Mouse (Mus musculus): Measurements from ENCODE around the gene Sergef. TPM values are rescaled to one million over a fixed set of nuclear protein-coding genes. Genes with fewer than 3 reads are reported as not detected.
A peak's percentile ranks its signal among the peaks of the same experiment; 100 is the strongest.

Gene Sergef
- total RNA-seq, 2 experiments from 2014 or later, result 49.3 to 53.4 TPM

DNA sequence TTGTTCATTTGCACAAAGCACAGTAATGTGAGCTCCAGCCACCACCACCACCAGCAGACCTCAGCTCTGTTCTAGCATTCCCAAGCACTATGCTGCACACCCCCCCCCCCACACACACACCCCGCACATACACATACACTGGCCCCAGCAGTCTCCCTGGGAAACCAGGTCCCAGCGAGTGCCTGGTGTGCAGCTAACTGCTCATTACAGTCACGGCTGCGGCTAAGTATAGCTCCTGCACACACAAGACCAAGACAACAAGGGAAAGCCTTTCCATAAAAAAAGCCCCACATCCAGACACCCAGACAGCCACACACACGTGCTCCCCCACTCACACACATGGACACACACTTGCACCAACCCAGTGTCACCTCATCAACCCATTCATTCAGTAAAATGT is 226.8 kb downstream of the Sergef start:
- DNase-seq (ENCODE audit: low spot score in 2 of 2), result no peak

DNA sequence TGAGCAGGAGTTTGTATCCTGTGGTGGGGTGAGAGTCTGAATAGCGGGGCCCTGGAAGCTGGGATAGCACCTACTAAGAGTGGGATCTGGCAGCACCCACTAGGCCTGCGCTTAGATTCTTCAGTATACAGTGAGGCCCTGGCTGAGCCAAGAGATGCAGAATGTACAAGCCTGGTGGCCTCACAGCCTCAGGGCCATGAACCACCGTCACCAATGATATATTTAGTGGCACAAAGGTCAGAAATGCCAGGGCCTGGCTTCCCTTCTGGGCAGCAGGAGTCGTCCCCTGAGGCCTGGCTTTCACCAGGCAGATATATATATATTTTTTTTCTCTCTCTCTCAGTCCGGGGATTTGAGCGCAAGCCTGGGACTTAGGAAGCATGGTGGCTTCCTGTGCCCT is 228.9 kb downstream of the Sergef start:
- no peak for DNase-seq (ENCODE audit: low spot score in 2 of 2)

DNA sequence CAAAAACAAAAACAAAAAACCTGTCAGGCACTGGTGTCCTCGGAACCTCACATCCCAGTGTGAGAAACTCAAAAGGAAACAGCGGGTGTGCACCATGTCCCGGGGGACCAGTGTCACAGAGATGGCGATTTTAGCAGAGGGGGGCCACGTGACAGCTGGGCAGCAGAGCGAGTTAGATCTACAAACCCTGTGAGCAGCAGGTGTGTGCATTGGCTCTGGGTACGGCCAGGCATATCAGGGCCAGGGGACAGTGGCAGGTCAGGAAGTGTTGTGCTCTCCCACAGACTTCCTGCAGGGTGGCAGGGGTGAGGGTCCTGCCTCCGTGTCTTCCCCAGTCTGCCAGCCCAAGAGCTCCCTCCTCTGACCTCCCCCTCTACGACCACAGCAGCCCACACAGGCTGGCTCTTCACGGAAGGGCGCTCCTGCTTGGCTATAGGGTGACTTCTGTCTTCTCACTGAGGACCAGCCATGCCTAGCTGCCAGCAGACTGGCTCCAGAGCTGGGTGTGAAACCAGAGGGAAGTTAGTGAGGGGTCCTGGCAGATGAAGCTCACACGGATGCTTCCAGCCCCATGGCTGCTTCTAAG is 230.3 kb downstream of the Sergef start:
- DNase-seq (ENCODE audit: low spot score in 2 of 2), result no peak

DNA sequence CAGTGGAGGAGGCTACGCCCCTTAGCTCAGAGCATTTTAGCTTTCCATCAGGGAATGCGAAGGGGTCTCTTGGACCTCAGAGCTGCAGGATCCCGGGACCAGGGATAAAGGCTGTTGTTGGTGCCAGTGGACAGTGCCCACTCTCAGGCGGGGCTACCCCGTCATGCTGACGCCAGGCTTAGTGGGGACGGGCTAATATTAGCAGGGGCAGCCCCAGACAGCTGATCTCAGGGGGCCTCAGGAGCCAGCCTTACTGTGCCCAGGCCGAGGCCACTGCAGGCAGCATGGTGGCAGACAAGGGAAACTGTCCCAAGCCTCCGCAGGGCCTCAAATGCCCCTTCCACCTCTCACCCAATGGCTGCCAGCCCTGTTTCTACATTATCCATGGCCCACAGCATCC is 231.0 kb downstream of the Sergef start:
- no peak for DNase-seq (ENCODE audit: low spot score in 2 of 2)

DNA sequence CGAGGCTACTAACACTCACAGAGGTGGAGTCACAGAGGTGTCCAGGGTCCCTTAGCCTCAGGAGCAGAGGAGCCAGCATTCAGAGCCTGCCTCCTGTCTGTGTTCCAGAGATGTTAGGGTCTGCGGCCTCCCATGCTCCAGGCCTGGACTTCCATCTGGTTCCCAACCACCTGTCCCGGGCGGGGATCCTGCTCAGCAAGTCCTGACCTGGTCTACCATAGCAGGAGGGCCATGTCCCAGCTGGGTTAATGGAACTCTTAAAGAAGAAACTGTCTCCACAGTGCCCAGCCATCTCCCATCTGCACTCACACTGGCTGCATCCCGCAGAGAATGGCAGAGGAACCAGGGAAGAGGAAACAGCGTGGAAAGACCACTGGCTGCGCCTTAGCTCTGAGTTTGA is 234.9 kb downstream of the Sergef start:
- DNase-seq (ENCODE audit: low spot score in 2 of 2), result no peak

DNA sequence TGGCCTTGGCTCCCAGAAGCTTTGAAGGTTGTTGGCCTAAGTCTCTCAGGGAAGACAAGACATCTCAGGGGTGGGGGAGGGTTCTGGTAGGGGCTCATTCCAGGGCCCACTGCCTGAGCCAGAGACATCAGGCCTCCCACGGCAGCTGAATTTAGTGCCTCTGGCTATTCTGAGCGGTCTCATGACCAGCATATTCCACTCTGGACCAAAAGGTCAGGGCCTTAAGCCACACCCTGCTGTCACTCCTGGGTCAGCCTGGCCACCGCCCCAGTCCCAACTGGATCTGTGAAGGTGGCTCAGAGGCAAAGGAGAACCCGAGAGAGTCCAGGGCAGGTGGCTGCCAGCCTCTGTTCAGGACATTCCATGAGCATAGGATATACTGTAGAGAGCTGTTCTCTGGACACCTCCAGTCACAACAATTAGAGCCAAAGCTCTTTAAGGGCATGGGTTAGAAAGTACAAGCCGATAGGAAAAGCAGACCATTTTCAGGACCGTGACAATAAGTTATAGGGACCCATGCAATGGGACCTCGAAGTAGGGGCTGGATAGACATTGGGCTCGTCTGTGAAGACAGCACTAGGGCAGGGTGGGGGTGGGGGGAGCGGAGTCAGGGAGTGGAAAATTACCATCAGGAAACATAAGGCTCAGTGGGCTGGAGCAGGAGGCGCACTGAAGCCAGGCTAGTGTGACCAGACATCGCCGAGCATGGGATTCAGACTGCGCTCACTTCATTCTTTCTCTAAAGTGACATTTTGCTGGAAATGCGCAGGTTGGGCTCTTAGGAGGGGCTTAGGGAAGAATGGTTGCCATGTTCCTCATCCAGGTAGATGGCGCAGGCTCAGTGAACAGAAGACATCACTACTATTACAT is 235.8 kb downstream of the Sergef start:
- DNase-seq (ENCODE audit: low spot score in 2 of 2), result no peak

DNA sequence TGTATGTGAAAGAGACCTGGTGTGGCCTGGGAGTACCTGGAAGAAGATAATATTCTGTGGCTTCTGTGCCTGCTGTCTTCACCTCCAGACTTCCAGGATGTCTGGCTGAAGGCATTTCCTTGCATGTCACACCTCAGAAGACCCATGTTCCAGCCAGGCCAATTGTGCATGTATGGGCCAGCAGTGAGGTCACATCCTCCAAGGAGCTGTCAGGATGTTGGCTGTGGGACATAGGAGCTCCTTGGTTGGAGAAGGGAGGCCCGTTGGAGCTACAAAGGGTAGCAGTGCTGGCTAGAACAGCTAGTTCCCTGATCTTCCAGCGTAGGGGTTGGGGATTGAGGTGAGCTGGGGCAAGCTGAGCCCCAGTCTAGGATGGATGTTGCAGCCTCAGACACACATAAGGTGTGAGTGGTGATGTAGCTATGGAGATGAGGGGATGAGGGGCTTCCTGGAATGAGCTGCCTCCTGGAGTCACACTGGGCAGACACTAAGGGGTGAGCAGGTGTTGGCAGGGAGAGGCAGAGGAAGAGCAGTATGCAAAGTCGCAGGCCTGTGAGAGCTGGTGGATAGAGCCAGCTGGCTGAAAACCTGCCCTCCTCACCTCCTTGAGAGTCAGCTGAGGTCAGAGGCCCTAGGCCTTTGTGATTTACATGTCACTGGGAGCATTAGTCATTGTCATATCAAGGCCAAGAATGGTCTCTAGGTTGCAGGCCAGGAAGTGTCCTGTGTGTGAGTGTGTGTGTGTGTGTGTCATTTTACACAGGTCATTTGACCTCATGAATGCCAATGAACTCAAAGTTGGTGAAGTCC is 238.0 kb downstream of the Sergef start:
- DNase-seq (ENCODE audit: low spot score in 2 of 2), result no peak

DNA sequence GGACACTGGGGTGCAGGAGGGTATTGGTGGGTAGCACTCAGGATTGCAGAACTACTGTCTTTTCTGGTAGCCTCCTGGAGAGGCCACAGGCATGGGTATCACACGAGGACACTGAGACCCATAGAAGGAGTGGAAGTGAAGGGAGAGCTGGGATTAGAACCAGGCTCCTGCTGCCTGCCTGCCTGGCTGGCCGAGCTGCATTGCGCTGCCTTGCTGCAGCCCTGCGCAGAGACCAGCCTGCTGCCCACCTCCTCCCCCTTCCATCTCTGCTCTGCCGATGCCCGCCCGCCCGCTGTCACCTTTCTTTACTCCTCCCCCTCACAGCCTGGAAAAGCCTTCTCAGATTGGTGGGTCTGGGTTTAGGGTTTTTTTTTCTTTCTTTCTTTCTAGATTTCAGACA is 239.3 kb downstream of the Sergef start:
- no peak for DNase-seq (ENCODE audit: low spot score in 2 of 2)

DNA sequence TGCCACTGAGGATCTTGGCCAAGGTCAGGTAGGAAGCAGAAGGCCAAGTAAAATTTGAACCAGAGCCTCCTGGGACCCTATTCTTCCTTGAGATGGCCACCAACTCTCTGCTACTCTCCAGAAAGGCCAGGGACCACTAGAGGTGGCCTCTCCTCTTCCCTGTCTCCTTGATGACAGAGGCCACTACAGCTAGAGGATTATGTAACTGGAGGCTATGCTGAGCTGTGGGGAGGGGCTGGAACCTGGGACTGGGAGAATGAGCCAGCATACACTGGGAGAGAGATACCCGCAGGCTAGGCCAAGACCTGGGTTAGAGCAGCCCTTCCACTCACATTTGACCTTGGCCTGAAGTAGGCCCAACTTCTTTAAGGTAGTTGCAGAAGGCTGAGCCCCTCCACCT is 239.9 kb downstream of the Sergef start:
- DNase-seq (ENCODE audit: low spot score in 2 of 2), result no peak

DNA sequence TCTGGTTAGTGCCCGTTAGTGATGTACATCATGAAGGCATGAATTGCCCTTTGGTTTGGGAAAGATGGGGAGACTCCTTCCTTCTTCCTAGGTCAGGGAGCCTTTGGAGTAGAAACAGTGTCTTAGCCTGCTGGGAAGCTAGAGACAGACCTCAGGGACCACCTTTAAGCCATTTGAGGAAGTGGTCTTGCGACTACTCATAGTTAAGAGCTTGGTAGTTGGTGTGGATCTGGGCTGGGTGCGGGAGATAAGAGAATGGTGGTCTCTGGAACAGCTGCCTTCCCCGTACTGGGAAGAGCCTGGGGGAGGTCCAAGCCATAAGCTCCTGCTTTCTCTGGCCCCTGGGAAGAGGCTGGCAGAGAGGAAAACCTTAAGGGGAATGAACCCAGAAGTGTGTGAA is 241.0 kb downstream of the Sergef start:
- DNase-seq (ENCODE audit: low spot score in 2 of 2), result no peak

DNA sequence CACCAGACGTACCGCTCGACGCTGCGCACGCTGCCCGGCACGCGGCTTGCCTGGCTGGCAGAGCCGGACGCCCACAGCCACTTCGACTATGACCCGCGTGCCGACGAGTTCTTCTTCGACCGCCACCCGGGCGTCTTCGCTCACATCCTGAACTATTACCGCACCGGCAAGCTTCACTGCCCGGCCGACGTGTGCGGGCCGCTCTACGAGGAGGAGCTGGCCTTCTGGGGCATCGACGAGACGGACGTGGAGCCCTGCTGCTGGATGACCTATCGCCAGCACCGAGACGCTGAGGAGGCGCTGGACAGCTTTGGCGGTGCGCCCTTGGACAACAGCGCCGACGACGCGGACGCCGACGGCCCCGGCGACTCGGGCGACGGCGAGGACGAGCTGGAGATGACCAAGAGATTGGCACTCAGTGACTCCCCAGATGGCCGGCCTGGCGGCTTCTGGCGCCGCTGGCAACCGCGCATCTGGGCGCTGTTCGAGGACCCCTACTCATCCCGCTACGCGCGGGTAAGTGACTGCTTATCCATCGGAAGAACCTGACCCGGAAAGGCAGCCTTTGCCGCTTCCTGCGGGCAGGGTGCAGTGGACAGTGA is 241.8 kb downstream of the Sergef start:
- no peak for DNase-seq (ENCODE audit: low spot score in 2 of 2)

DNA sequence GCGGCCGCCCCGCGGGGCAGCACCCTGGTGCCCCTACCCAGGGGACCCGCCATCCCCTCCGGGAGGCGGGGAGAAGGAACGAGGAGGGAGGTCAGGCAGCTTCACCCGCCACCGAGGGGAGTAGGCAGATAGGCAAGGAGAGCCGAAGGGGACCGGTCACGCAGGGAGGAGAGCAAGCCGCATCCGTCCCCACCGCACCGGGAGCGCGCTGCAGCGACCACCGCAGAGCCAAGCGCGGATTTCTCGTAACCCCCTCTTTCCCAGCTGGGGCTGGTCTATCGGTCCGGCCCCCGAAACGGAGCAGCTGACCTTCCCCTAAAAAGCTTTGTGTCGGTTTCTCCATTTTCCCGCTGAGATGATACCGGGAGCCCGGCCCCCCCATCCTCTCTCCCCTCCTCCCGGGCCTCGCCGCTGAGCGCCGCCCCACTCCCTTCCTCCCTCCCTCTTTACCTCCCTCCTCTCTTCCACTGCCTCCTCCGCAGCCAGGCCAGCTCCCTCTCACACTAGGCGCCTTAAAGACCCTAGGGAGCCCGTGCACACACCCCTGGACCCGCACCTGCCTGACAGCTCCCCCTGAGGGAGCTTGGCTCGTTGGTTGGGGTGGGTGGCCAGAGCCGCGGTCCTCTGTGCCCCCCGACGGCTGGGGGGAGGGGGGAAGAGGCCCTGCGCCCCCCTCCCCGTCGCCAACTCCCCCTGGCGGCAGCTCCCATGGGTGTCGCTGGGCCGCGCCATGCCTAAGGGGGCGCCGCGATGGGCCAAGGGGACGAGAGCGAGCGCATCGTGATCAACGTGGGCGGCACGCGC is 242.5 kb downstream of the Sergef start:
- DNase-seq (ENCODE audit: low spot score in 2 of 2), result peak; percentile 63 to 75

DNA sequence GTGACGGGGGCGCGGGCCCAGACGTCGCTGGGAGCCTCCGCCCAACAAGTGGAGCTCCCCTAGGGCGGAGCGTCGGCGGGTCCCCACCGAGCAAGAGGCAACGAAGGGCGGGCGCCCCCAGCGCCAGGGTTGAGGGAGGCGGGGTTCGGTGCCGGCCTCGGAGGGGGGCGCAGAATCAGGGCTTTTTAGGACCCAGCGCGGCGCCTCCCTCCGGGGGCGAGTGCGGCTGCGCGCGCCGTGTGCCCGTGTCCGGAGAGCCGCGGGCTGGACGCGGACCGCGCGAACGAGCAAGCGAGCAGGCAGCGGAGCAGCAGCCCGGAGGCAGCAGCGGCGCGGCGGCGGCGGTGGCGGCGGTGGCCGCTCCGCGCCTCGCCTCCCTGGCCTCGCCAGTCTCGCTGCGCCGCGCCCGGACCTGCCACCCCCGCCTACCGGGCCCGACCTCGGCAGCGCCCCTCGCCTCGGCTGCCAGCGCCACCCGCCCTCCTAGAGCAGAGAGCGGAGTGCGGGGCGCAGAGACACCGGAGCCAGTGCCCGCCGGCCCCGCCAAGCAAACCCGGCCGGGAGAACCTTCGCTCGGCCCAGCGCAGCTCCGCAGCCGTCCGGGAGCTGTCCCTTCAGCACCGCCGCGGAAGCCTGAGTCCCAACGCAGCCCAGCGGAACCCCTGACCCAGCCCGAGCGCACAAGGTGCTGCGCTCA is 243.2 kb downstream of the Sergef start, which contains the start of gene Kcnc1:
TSS of gene Kcnc1 (plus strand) at position 267 of the 697 bp plus-strand sequence.
- DNase-seq (ENCODE audit: low spot score in 2 of 2), result peak; percentile 61 to 69

DNA sequence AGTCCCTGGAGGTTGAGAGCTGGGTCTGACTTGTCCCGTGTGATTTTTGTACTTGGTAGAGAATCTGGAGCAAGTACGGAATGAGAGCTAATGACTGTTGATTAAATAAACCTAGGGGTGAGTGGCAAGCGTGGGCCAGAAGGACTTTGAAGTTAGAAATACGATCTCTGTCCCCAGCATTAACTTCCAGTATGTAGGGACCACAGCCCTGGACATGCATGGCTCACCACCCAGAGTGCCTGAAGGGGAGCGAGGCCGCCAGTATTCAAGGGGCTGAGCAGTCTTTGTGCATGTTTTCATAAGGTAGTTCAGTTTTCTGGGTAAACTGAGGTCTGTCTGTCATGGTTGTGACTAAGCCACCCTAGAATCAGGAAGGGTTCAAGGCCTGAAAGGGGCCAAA is 244.0 kb downstream of the Sergef start:
- DNase-seq (ENCODE audit: low spot score in 2 of 2), result no peak

DNA sequence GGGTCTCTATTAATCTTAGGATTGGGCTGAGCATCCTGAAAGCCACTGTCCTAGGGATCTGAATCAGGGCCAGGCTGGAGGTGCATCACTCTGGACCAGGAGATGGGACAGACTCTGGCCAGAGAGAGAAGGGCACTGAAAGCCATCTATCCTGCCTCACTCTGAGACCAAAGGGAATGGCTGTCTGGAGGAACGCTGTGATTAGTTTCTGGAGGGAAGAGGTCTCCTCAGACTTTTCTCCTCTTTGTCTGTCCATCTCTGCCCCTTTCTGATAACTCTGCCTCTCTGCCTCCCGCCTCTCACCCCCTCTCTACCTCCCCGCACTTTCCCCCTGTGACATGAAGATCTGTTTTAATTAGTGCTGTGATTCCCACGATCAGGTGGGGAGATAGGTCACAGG is 244.7 kb downstream of the Sergef start:
- no peak for DNase-seq (ENCODE audit: low spot score in 2 of 2)

DNA sequence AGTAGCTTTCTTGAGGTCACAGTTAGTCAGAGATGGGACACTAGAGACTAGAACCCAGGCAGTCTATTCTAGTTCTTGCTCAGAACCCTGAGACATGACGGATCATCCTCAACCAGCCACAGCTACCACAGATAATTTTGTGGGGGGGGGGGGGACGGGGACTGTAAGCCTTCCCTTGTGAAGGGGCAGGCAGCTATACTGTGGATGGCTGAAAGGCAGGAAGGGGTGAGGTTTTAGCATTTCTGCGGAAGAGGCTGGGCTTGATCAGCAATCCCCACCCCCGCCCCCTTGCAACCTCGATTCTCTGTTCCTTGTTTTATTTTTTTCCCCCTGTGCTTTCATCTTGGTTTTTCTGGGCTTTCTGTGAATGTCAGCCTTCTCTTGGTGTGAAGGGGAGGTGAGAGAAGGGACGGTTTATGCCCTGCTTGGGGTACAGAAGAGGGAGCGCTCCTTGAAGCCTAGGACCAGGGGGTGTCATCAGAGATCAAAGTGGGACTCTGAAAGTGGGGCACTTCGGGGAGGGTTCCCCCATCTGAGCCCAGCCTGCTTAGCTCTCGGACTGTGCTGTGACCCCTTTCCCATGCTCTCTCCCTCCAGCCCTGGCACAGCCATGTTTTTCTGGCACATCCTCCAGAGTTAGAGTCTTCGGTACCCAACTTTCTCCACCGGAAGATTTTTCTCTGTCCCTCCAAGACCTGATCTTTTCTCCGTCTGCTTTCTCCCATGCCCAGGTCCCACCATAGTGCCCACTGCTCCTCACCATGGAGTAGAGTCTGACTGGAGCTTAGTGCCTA is 245.7 kb downstream of the Sergef start:
- no peak for DNase-seq (ENCODE audit: low spot score in 2 of 2)

Data from layer of hippocampus, postnatal 14 days (tissue).